Mouse (Mus musculus) adrenal gland, adult (tissue): ENCODE results near the gene Smarcad1.

Experiments
- DNase-seq, 2 experiments: peaks; one replicate each; pipeline ENCODE4 v3.0.0; 2022 to 2023; ENCODE audit warnings: low spot score in 1 of 2; ENCODE audit not compliant: inconsistent age in 2 of 2

The Smarcad1 gene

DNA sequence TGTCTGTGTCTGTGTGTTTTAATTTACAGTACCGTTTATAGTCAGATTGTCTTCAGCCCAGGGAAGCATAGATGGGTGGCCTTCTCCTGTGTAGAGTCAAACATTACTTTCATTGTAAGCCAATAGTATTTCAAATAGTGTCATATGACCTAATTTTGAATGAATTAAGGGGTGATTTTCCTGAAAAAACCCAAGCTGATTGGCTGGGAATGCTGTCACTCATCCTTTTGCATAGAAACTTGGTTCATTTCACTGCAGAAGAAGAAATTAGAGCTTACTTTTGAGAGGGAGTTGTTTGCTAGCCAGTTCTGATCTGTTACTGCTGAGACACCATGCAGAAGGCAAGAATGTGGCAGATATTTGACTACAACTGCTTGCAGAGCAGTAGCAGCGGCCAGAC lies 32.8 kb downstream of the Smarcad1 start:
- DNase-seq: no peak

DNA sequence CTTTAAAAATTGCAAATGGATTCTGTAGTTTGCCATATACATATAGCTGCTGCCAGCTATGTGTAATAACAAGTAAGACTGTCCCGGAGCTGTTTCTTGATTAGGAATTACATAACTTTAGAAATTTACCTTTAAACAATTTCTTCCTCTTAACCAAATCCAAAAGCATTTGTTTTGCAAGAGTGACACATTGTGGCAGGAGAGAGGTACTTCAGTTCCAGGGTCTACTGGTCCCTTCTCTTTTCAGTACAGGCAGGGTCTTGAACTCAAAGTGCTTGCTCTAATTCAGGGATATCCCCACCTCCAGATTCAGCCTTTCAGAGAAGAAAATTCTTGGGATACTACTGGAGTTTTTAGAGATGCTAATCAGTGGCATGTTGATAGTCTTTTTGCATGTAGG lies 36.8 kb downstream of the Smarcad1 start:
- peak in 1 of 2 experiments; percentile 36 for DNase-seq

DNA sequence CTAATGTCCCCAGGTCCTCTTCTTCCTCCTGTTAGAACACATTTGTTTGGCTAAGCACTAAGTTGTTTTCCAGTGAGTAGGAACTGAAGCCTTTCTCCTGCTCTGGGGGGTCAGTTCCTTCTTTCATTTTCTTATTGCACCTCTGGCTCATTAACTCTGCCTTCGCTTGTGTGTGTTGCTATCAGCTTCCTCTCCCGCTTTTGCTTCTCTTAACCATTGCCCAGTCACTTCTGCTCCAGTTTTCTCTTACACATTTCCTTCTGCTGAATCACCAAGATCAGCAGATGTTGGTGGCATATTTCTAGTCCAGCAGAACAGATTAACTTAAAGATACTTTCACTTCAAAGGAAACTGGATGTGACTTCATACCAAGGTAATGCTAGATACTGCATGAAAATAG lies 72.5 kb downstream of the Smarcad1 start:
- DNase-seq: peak in 1 of 2 experiments; percentile 29

DNA sequence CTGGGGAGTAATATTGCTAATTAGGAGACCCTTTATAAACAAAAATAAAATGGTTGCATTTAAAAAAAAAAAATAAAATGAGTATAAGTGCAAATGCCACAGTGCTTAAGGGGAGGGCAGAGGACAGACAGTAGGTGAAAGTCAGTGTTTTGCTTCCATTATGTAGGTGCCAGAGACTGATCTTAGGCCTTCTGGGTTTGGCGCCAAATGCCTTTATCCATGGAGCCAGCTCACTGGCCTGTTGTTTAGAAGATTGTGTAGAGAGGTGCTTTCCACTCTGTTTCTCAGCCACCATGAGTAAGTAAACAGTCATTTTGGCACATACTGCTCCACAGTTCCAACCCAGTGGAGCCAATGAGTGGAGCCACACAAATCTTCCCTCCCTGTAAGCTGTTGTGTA lies 75.2 kb downstream of the Smarcad1 start:
- no peak for DNase-seq

DNA sequence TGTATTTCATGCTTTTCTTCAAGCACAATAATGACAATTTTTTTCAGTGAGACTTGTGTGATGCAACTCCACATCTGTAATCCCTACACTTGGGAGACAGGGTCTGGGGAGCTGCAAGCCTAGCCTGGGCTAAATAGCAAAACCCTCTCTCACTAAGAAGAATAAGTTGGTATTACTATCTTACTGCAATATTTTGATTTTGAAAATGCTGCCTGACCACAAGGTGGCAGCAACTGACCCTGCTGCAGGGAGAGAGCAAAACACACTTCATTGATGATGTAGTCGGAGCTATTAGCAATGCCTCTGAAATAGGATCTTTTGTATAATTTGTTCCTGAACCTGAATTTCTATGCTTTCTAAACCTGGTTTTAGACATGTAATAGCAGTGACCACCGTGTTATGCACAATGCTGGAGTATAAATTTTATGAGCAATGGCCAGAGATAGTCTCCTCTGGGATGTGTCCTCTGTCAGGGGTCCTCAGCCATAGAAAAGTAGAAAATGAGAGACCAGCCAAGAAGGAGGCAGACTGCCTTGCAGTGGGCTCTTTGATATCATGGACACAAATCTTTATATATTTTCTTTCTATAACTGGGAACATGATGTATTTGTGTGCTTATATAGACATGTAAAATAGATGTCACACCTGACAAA lies 83.8 kb downstream of the Smarcad1 start:
- peak; percentile 17 to 73 for DNase-seq

DNA sequence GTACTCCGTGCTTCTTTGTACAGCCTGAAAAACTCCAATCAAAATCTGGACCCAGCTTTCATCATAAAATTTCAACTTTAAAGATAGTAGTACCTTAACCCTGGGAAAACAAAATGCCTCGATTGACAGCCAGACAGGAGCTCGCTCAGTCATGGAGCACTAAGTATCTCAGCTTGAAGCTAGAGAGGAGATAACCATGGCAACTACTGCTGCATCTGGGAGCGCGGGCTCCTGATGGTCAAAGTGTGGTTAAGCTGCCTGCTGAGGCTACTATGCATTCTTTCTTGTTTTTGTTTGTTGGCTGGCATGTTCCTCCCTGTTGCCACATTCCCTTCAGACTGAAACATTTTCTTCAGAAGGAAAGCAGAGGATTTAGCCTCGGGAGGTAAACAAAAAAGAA lies 90.0 kb downstream of the Smarcad1 start:
- DNase-seq: no peak

DNA sequence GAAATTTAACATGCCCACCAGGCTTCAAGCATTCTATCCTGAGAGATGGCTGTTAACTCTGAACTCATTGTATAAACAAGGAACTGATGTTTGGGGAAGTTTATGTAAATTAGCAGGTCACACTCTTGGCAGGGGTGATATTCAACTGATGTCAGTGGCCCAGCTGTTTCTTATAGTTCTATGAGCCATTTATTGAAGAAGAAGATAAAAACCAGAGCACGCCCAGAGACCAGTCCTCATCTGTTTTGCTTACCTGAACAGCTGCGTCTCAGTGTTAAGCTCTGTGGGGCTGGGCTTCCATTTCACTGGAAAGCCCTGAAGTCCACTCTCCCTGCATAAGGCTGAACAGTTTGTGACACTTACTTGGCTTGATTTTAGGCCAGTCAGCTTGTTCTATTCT lies 95.4 kb downstream of the Smarcad1 start:
- DNase-seq: no peak

DNA sequence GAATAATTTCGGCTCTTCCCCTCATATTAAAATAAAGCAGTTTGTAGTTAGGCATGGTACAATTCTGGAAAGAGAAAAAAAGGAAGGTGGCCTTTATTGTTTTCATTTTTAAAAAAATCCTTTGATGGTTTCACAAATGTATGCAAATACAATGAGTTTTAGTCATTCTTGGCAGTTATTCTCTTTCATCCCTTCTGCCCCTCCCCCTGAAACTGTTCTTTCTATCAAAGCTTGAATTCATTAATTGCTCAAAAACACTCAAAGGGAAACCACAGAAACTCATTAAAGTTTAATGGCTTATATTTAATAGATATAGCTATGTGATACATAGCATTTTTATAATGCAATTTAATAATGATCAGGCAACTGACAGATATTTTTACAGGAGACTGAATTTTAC lies 95.9 kb downstream of the Smarcad1 start:
- no peak for DNase-seq

DNA sequence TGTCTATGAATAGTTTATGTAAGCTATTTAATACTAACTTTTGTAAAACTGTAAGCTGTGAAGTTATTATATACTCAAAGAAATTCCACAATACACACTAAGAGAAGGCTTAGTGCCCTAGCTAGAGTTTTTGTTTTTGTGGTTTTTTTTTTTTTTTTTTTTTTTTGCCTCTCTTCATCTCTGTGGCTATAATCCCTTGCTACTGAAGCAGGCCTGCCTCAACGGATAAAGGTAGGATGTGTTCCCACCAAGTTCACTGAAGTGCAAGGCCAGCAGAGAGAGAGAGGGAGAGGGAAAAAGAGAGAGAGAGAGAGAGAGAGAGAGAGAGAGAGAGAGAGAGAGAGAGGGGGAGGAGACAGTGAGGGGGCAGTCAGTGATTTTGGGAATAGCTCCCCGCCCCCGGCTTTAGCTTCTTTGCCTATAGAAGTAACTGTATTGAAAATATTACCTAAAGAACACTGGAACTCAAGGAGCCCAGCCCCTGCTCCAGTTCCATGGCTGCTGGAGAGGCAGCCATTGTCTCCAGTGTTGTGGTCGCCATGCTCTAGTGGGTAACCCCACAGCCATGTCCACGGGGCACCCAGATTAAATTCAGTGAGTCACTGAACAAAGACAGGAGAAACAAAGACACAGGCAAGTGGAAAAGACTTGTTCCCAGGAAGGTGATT lies 97.8 kb downstream of the Smarcad1 start:
- DNase-seq: no peak

DNA sequence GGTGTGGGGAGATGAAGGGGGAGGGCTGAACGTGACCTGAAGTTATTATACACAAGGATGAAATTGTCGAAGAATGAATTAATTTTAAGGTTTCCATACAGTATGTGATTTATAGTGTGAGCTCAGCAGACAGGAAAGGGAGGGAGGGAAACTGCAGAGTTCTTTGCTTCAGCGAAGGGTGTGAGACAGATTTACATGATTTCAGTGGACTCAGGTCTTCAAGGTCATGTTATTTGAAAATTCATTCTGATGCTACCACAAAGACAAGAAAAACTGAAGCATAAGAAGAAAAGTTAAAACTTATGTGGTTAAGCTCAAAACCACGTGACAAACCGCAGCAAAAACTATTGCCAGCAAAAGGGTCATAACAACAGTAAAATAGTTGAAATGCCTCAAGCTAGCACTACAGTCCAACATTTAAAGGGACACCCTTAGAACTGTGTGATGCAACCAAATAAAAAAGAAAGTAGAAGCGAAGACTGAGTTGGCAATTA lies 98.4 kb downstream of the Smarcad1 start:
- no peak for DNase-seq

DNA sequence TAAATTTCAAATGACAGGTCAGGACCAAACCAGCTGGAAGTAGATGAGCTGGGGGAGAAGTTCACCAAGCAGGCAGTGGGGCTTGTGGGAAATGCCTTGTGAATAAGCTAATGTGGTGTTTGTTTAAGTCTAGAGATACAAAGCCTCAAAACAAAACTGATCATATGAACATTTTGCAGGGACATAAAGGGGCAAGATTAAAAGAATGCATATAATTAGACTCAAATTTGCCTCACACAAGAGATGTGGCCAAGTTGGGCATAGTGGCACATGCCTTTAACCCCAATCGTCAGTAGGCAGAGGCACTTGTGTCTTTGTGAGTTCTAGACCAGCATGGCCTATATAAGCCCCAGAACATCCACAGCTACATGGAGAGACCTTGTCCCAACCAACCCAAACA lies 99.9 kb downstream of the Smarcad1 start:
- no peak for DNase-seq

DNA sequence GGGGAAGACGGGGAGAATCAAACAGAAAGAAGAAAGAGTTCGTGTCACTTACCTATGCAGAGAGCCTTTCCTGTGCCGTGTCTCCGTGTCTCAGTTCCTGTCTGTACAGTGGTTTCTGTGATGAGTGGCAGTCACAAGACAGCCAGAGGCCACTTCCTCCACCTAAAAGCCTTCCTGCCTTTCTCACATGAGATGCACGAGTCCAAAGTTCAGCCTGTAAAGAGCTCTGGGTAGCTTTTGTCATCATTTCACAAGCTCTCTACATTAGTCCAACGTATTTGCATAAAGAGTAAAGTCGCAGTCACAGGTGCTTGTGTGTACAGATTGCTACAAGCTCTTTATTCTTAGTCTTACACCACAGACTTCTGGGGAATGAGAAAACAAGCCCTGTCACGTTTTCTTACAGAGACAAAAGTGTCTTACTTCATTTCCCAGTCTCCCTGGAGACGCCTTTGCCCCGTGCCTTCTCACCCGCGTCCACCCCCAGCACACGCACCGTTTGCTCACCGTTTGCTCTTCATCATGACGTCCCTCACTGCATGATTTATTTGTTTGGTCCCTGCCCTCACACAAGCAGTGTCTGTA lies 102.3 kb downstream of the Smarcad1 start, which contains the start of gene Hpgds:
Hpgds (minus strand) TSS at position 288 of the 585 bp plus-strand sequence.
- peak; percentile 11 to 26 for DNase-seq

DNA sequence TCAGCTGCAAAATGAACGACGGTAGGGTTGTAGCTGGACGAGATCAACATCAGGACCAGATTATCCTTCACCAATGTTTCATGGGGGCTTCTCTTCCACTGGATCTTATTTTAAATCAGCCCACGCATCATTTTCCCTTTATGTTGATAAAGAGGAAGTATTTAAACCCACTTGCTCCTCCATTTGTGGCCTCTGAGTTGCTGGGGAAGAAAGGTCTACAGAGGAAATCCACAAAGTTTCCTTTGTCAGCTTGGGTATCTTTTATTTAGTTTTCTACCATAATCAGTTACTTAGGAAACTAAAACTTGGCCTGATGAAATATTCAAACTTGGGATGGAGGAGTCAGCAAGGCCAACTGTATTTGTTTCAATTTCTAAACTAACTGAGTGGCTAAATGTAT lies 104.0 kb downstream of the Smarcad1 start:
- DNase-seq: no peak

DNA sequence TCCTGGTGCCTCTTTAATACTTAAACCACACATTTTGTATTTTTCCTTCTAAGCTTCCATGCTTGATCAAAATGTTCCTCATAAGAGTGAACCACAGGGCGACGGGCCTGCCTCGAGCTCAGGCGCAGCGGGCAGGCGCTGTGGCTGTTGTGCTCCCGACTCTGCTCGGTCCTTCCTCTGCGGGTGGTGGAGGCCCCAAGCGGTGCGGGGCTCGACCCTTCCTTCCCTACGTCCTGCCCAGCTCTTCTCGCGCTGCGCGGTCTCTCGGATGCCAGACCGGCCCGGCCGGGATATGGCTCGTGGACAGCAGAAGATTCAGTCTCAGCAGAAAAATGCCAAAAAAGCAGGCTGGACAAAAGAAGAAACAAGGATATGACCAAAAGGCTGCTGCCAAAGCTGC lies 108.3 kb downstream of the Smarcad1 start:
- DNase-seq: no peak

DNA sequence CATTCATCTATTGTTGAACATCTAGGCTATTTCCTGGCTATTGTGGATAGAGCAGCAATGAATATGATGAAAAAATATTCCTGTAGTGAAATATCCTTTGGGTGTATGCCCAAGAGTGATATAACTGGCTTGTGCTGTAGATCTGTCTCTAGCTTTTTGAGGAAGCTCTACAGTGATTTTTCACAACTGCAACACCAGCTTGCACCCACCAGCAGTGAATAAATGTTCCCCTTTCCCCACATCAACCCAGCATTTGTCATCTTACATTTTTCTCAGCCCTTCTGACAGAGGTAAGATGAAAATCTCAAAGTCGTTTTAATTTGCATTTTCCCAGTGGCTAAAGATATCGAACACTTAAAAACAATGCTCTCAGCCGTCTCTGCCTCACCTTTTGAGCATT lies 111.2 kb downstream of the Smarcad1 start:
- DNase-seq: no peak

DNA sequence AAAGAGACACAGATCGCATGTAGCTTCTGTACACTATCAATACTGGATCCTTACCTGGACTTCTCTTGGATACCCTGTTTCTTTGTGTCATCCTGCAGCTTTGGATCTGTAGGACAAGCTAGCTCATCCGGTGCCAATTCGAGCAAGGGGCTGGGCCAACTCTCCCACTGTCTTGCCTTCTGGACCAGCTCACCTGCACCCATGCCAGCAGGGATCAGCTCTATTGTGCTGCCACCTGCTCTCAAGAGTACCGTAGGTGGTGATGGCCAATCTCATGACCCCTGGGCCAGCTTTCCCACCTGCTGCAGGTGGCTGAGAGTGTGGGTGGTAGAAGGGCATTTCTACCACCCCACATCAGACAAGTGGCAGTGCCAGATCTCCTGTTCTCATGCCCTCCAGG lies 114.7 kb downstream of the Smarcad1 start:
- DNase-seq: no peak

DNA sequence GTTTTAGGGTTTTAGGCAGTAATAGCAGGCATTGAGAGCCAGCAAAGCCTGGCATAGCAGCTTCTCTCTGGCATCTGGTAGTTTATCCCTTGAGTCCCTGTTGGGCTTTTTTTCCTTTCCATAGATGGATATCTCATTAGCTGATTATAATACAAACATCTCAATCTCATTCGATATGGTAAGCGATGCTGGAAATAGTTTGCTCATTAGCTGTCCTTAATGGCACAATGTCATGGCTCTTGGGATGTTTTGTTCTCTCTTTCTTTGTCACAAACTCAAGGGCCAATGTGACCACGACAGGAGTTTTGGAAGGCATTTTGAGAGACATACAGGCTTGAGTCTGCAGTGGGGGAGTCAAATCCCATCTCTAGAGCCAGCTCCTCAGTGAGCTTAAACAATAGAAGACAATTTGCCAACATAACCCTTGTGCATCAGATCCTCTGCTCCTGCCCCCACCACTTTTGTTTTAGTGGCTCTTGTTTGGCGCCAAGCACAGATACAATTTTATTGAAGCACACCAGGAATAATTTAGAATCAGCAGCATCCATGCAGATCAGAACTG lies 117.1 kb downstream of the Smarcad1 start:
- no peak for DNase-seq

DNA sequence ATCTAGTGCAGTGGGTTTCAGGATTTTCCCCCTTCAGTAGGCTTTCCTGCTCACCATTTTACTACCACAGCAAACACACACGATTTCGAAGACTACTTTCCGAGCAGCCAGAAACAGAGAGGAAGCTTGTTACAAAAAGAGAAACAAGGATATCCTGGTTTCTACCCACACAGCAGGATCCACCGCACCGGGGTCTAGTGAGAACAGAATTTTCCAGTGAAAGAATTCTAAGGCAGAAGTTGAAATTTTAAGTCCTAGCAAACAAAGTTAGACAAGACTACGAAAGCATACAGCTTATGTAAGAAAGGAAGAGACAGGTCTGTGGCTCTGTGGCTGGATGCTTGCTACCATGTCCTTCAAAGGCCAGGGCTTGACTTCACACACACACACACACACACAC lies 121.8 kb downstream of the Smarcad1 start:
- no peak for DNase-seq

DNA sequence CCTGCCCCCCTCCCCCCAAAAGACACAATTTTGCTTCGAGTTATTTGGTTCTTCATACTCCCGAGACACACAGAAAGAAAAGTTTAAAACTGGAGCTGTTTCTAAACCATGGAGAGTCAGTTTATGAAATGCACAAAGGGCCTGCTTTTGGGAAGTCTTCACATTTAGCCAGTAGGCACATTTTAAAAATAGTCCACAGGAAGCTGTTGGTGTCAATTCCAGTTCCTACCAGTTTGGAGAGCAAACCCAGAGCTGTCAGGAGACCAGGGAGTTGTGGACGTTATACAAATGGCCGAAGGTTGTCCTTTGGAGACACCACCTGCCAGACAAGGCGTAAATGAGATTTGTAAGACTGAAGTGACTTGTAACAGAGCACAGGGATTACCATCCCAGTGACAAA lies 122.6 kb downstream of the Smarcad1 start:
- no peak for DNase-seq
